Mouse (Mus musculus): ENCODE data around the gene Rpl11. TPM values are rescaled to one million over a fixed set of nuclear protein-coding genes. Genes with fewer than 3 reads are reported as not detected.

Rpl11 gene
- total and polyA plus RNA-seq, 2 experiments from 2014 or later, result 229 to 881 TPM

GRCm38 (mm10) chr4:136030968-136031909, 22.0 kb downstream of the Rpl11 start:
- H3K4me2 ChIP-seq (ENCODE audit: low read depth, low read length), result peak overlapping the region; percentile 27; the same call in 1 of the 2 replicates
- no peak for TF ChIP-seq EP300 (IDR thresholded peaks at IDR 0.05; ENCODE audit: low read depth)
- TF ChIP-seq CTCF (IDR thresholded peaks at IDR 0.05; ENCODE audit: low read depth), result no peak
- no peaks in the 10 kb centered on the region for H3K27me3 ChIP-seq (ENCODE audit: control insufficient read depth, insufficient read depth, low read length)
- 5% methylated on average over 8 of the region's 8 CpGs for WGBS
- no peaks in the 10 kb centered on the region for H3K4me1 ChIP-seq (ENCODE audit: control insufficient read depth, insufficient read depth)
- no peak overlapping the region for H3K9ac ChIP-seq (replicated peaks; ENCODE audit: low read depth, low read length)
- ATAC-seq (ENCODE audit: insufficient read depth, low read depth) (peak; percentile 86), DNase-seq (ENCODE audit: low spot score) (peak; percentile 60)
- H3K9me3 ChIP-seq (replicated peaks; ENCODE audit: control insufficient read depth, low read length), result no peaks in the 10 kb centered on the region
- H3K36me3 ChIP-seq (replicated peaks; ENCODE audit: control insufficient read depth, insufficient read depth, low read length), result no peaks in the 10 kb centered on the region
- peak overlapping the region; percentile 68 for H3K27ac ChIP-seq (ENCODE audit: low read depth)
- no peak overlapping the region for H3K4me3 ChIP-seq (ENCODE audit: low read depth, low read length)

- ATAC-seq (ENCODE audit: insufficient read depth, low read depth) (no peak), DNase-seq (ENCODE audit: low spot score) (no peak)
- 71% methylated on average over 5 of the region's 5 CpGs for WGBS
- TF ChIP-seq CTCF (IDR thresholded peaks at IDR 0.05; ENCODE audit: low read depth) (no peak), EP300 (IDR thresholded peaks at IDR 0.05; ENCODE audit: low read depth) (no peak)
- H3K4me3 ChIP-seq (ENCODE audit: low read depth, low read length), result no peak overlapping the region
- H3K4me1 ChIP-seq (ENCODE audit: control insufficient read depth, insufficient read depth), result no peaks in the 10 kb centered on the region
- no peaks in the 10 kb centered on the region for H3K27me3 ChIP-seq (ENCODE audit: control insufficient read depth, insufficient read depth, low read length)
- H3K9me3 ChIP-seq (replicated peaks; ENCODE audit: control insufficient read depth, low read length), result no peaks in the 10 kb centered on the region
- H3K9ac ChIP-seq (replicated peaks; ENCODE audit: low read depth, low read length), result no peak overlapping the region
- H3K27ac ChIP-seq (ENCODE audit: low read depth), result no peak overlapping the region
- H3K4me2 ChIP-seq (ENCODE audit: low read depth, low read length), result peak overlapping the region; percentile 20; the same call in 1 of the 2 replicates
- H3K36me3 ChIP-seq (replicated peaks; ENCODE audit: control insufficient read depth, insufficient read depth, low read length), result no peaks in the 10 kb centered on the region
These were observed 24.5 kb downstream of the Rpl11 start for GRCm38 (mm10) chr4:136028689-136029088.

GRCm38 (mm10) chr4:136028132-136028564, 25.1 kb downstream of the Rpl11 start:
- Histone ChIP-seq H3K27ac (ENCODE audit: low read depth) (peak overlapping the region; percentile 9; the same call in 1 of the 2 replicates), H3K36me3 (replicated peaks; ENCODE audit: control insufficient read depth, insufficient read depth, low read length) (no peaks in the 10 kb centered on the region), H3K9ac (replicated peaks; ENCODE audit: low read depth, low read length) (no peak overlapping the region), H3K4me1 (ENCODE audit: control insufficient read depth, insufficient read depth) (no peaks in the 10 kb centered on the region), H3K4me2 (ENCODE audit: low read depth, low read length) (peak overlapping the region; percentile 20; the same call in 1 of the 2 replicates), H3K27me3 (ENCODE audit: control insufficient read depth, insufficient read depth, low read length) (no peaks in the 10 kb centered on the region), H3K4me3 (ENCODE audit: low read depth, low read length) (no peak overlapping the region), H3K9me3 (replicated peaks; ENCODE audit: control insufficient read depth, low read length) (no peaks in the 10 kb centered on the region)
- no peak for TF ChIP-seq EP300 (IDR thresholded peaks at IDR 0.05; ENCODE audit: low read depth)
- no peak for DNase-seq (ENCODE audit: low spot score)
- 77% methylated on average over 19 of the region's 19 CpGs for WGBS
- ATAC-seq (ENCODE audit: insufficient read depth, low read depth), result no peak

- TF ChIP-seq EP300 (IDR thresholded peaks at IDR 0.05; ENCODE audit: low read depth) (no peak), CTCF (IDR thresholded peaks at IDR 0.05; ENCODE audit: low read depth) (no peak)
- Histone ChIP-seq H3K4me2 (ENCODE audit: low read depth, low read length) (no peak overlapping the region), H3K9ac (replicated peaks; ENCODE audit: low read depth, low read length) (no peak overlapping the region), H3K4me3 (ENCODE audit: low read depth, low read length) (no peak overlapping the region), H3K27me3 (ENCODE audit: control insufficient read depth, insufficient read depth, low read length) (no peaks in the 10 kb centered on the region), H3K9me3 (replicated peaks; ENCODE audit: control insufficient read depth, low read length) (no peaks in the 10 kb centered on the region), H3K36me3 (replicated peaks; ENCODE audit: control insufficient read depth, insufficient read depth, low read length) (no peaks in the 10 kb centered on the region), H3K27ac (ENCODE audit: low read depth) (no peak overlapping the region), H3K4me1 (ENCODE audit: control insufficient read depth, insufficient read depth) (no peaks in the 10 kb centered on the region)
- WGBS, result 69% methylated on average over 8 of the region's 8 CpGs
- no peak for DNase-seq (ENCODE audit: low spot score)
- ATAC-seq (ENCODE audit: insufficient read depth, low read depth), result no peak
These were observed 25.7 kb downstream of the Rpl11 start for GRCm38 (mm10) chr4:136027416-136028131.

- Histone ChIP-seq H3K36me3 (replicated peaks; ENCODE audit: control insufficient read depth, insufficient read depth, low read length) (no peaks in the 10 kb centered on the region), H3K9me3 (replicated peaks; ENCODE audit: control insufficient read depth, low read length) (no peaks in the 10 kb centered on the region), H3K4me3 (ENCODE audit: low read depth, low read length) (no peak overlapping the region), H3K4me2 (ENCODE audit: low read depth, low read length) (no peak overlapping the region), H3K9ac (replicated peaks; ENCODE audit: low read depth, low read length) (no peak overlapping the region), H3K27me3 (ENCODE audit: control insufficient read depth, insufficient read depth, low read length) (no peaks in the 10 kb centered on the region), H3K4me1 (ENCODE audit: control insufficient read depth, insufficient read depth) (0 out of 2 replicates have a peak, but pooled peaks cover 4% of the 10 kb centered on the region), H3K27ac (ENCODE audit: low read depth) (no peak overlapping the region)
- DNase-seq (ENCODE audit: low spot score), result no peak
- TF ChIP-seq CTCF (IDR thresholded peaks at IDR 0.05; ENCODE audit: low read depth) (no peak), EP300 (IDR thresholded peaks at IDR 0.05; ENCODE audit: low read depth) (no peak)
- 83% methylated on average over 1 of the region's 1 CpGs for WGBS
- ATAC-seq (ENCODE audit: insufficient read depth, low read depth), result no peak
These were observed 27.9 kb downstream of the Rpl11 start for GRCm38 (mm10) chr4:136025350-136025749.

Data from heart, postnatal 0 days (tissue).